Comparison of ENCODE assay signal across 21 mouse cellular contexts in the genomic region with DNA sequence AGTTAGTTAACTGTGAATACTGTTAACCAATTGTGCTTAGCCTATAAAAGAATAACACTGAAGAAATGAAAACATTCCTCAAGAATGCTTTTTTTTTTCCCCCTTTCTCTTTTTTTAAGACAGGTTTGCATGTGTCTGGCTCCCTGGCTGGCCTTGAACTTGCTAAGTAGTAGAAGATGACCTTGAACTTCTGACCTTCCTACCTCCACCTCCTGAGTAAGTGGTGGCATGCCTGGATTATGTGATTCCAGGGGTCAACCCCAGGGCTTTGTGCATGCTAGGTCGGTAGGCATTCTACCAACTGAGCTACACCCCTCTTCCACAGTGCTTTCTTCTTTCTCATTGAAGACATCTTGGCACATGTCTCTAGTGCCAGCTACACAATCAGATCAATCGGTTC. TPM values are rescaled to one million over a fixed set of nuclear protein-coding genes. Genes with fewer than 3 reads are reported as not detected.
A peak's percentile ranks its signal among the peaks of the same experiment; 100 is the strongest.
DNase-seq lines count a peak whose midpoint lies in the region; ATAC-seq and TF ChIP-seq lines count a peak whose summit lies in the region.
"Had no signal": no experiment of that assay in that cellular context is flagged by ENCODE, and none has a peak within 500 bp of the region (broad histone marks: within the 10 kb centered on the region; RNA-seq: fewer than 3 reads in every experiment).

No protein-coding gene starts in this region.

- no peak for TF ChIP-seq CTCF in layer of hippocampus, adult 2 months (conservative IDR thresholded peaks at IDR 0.05)
- no peak for TF ChIP-seq CTCF in E14TG2a.4 (conservative IDR thresholded peaks at IDR 0.05; ENCODE audit: low read length)

- H3K4me2 ChIP-seq in forebrain, embryonic 12.5 days = no peak overlapping the region
- H3K4me2 ChIP-seq in forebrain, embryonic 11.5 days (ENCODE audit: low read depth, low read length, severe bottlenecking) = no peak overlapping the region

- 89% methylated on average over 2 of the region's 2 CpGs for WGBS in forebrain, embryonic 12.5 days
- 82% methylated on average over 2 of the region's 2 CpGs for WGBS in forebrain, embryonic 11.5 days

- H3K36me3 ChIP-seq in forebrain, embryonic 12.5 days (replicated peaks) = peaks cover 12% of the 10 kb centered on the region
- peaks cover 2% of the 10 kb centered on the region; the same call in 1 of the 2 replicates for H3K36me3 ChIP-seq in forebrain, embryonic 11.5 days (ENCODE audit: control insufficient read depth, insufficient read depth, low read length)
- H3K36me3 ChIP-seq in E14TG2a.4 (ENCODE audit: insufficient read depth, low read length) = peaks cover 52% of the 10 kb centered on the region

- no peak for DNase-seq in forebrain, embryonic 11.5 days (ENCODE audit: low spot score)
- no peak for DNase-seq in layer of hippocampus, adult 2 months (ENCODE audit: low spot score in 2 of 2)
- no peak for DNase-seq in layer of hippocampus, adult 9-11 months
- DNase-seq in induced T-regulatory cell, adult 2 months (ENCODE audit: low read depth) = peak; percentile 28
- no peak for DNase-seq in left cerebral cortex, adult 9 months (ENCODE audit: low spot score in 2 of 2)
- DNase-seq: cerebellum, adult 11 months; gastrocnemius, postnatal 36 days; heart, postnatal 36 days; kidney, postnatal 14 days; lung, postnatal 4 days; spleen, adult 18-20 months had no signal

- no peak for ATAC-seq in forebrain, embryonic 12.5 days (ENCODE audit: low FRiP score)
- no peak for ATAC-seq in forebrain, embryonic 11.5 days (replicated peaks; ENCODE audit: low FRiP score)
- ATAC-seq in inflammation-experienced regulatory T-cells, adult 6 months = no peak
- ATAC-seq: intestine, postnatal 0 days had no signal

- H3K27ac ChIP-seq in forebrain, embryonic 12.5 days = no peak overlapping the region
- no peak overlapping the region for H3K27ac ChIP-seq in forebrain, embryonic 11.5 days (ENCODE audit: low read depth, low read length)
- H3K27ac ChIP-seq in layer of hippocampus, adult 2 months = peak overlapping the region; percentile 93; the same call in 1 of the 2 replicates
- H3K27ac ChIP-seq: liver, embryonic 14.5 days had no signal

- H3K4me1 ChIP-seq in forebrain, embryonic 12.5 days = peaks cover 11% of the 10 kb centered on the region
- H3K4me1 ChIP-seq in forebrain, embryonic 11.5 days (replicated peaks; ENCODE audit: control insufficient read depth, insufficient read depth, low read length) = peaks cover 7% of the 10 kb centered on the region; the same call in 1 of the 2 replicates
- peaks cover 40% of the 10 kb centered on the region for H3K4me1 ChIP-seq in E14TG2a.4 (replicated peaks; ENCODE audit: low read depth, low read length)

- H3K27me3 ChIP-seq in forebrain, embryonic 12.5 days = no peaks in the 10 kb centered on the region
- H3K27me3 ChIP-seq in forebrain, embryonic 11.5 days (ENCODE audit: control insufficient read depth, insufficient read depth, low read length) = no peaks in the 10 kb centered on the region
- H3K27me3 ChIP-seq in E14TG2a.4 (ENCODE audit: insufficient read depth, low read length) = no peaks in the 10 kb centered on the region
- H3K27me3 ChIP-seq: embryonic facial prominence, embryonic 15.5 days had no signal

- H3K9me3 ChIP-seq in forebrain, embryonic 12.5 days = no peaks in the 10 kb centered on the region
- no peaks in the 10 kb centered on the region for H3K9me3 ChIP-seq in forebrain, embryonic 11.5 days (ENCODE audit: control insufficient read depth, low read length)
- H3K9me3 ChIP-seq in E14TG2a.4 (ENCODE audit: low read length) = no peaks in the 10 kb centered on the region
- H3K9me3 ChIP-seq: embryonic facial prominence, embryonic 15.5 days; heart, embryonic 10.5 days had no signal

- H3K9ac ChIP-seq in forebrain, embryonic 12.5 days = no peak overlapping the region
- no peak overlapping the region for H3K9ac ChIP-seq in forebrain, embryonic 11.5 days (ENCODE audit: low read length)

- peak overlapping the region; percentile 72; the same call in 1 of the 2 replicates for H3K4me3 ChIP-seq in forebrain, embryonic 12.5 days (replicated peaks)
- H3K4me3 ChIP-seq in forebrain, embryonic 11.5 days (ENCODE audit: low read depth, low read length) = no peak overlapping the region
- H3K4me3 ChIP-seq in layer of hippocampus, adult 2 months = peak overlapping the region; percentile 98; the same call in 1 of the 2 replicates
- peak overlapping the region; percentile 91 for H3K4me3 ChIP-seq in E14TG2a.4 (replicated peaks; ENCODE audit: low read length)

RNA-seq across cellular contexts. Expression of gene Mtg2, which starts 1.3 kb away (rescaled TPM):
- 31.5 and 31.6 TPM in 2 replicates for polyA plus RNA-seq in forebrain, embryonic 12.5 days (2016; fragmentation: Nextera tagmentation; extraction: Ambion mirVana)
- 32.3 and 34.8 TPM in 2 replicates for polyA plus RNA-seq in forebrain, embryonic 11.5 days (2014; fragmentation: Nextera tagmentation; extraction: Ambion mirVana)
- total RNA-seq in layer of hippocampus, adult 2 months (2021) = 10 to 100 TPM; 19.2 to 22.7 TPM
- polyA plus RNA-seq in inflammation-experienced regulatory T-cells, adult 6 months (2017; shearing (Covaris generic)) = 10 to 100 TPM; 28.5 to 51.3 (median 40.1) TPM

RNA-seq across cellular contexts. Expression of gene Ss18l1, which starts 29.4 kb away (rescaled TPM):
- polyA plus RNA-seq in forebrain, embryonic 12.5 days (2016; fragmentation: Nextera tagmentation; extraction: Ambion mirVana) = 25.0 and 29.4 TPM in 2 replicates
- 16.8 and 17.8 TPM in 2 replicates for polyA plus RNA-seq in forebrain, embryonic 11.5 days (2014; fragmentation: Nextera tagmentation; extraction: Ambion mirVana)
- 10 to 100 TPM; 43.2 to 44.9 TPM for total RNA-seq in layer of hippocampus, adult 2 months (2021)
- 1 to 10 TPM; 1.4 to 2.4 (median 2.3) TPM for polyA plus RNA-seq in inflammation-experienced regulatory T-cells, adult 6 months (2017; shearing (Covaris generic))

RNA-seq across cellular contexts. Expression of gene Psma7, which starts 29.4 kb away (rescaled TPM):
- 666 and 694 TPM in 2 replicates for polyA plus RNA-seq in forebrain, embryonic 12.5 days (2016; fragmentation: Nextera tagmentation; extraction: Ambion mirVana)
- 681 and 714 TPM in 2 replicates for polyA plus RNA-seq in forebrain, embryonic 11.5 days (2014; fragmentation: Nextera tagmentation; extraction: Ambion mirVana)
- total RNA-seq in layer of hippocampus, adult 2 months (2021) = 100 to 1,000 TPM; 166 to 176 TPM
- polyA plus RNA-seq in inflammation-experienced regulatory T-cells, adult 6 months (2017; shearing (Covaris generic)) = 100 to 1,000 TPM; 448 to 507 (median 458) TPM

RNA-seq across cellular contexts. Expression of gene Hrh3, which starts 32.6 kb away (rescaled TPM):
- polyA plus RNA-seq in forebrain, embryonic 12.5 days (2016; fragmentation: Nextera tagmentation; extraction: Ambion mirVana) = 3.3 and 3.5 TPM in 2 replicates
- polyA plus RNA-seq in forebrain, embryonic 11.5 days (2014; fragmentation: Nextera tagmentation; extraction: Ambion mirVana) = 0.95 and 1.1 TPM in 2 replicates
- total RNA-seq in layer of hippocampus, adult 2 months (2021) = 10 to 100 TPM; 46.4 to 47.6 TPM
- polyA plus RNA-seq in inflammation-experienced regulatory T-cells, adult 6 months (2017; shearing (Covaris generic)) = not detected
- total RNA-seq: adrenal gland, adult 2 months; gastrocnemius, postnatal 36 days; monocyte, adult 5-6 weeks had no signal
- polyA plus RNA-seq: heart, embryonic 10.5 days; intestine, postnatal 0 days; liver, embryonic 14.5 days; stomach, embryonic 16.5 days had no signal

RNA-seq across cellular contexts. Expression of gene Lsm14b, which starts 46.9 kb away (rescaled TPM):
- 15.4 and 15.7 TPM in 2 replicates for polyA plus RNA-seq in forebrain, embryonic 12.5 days (2016; fragmentation: Nextera tagmentation; extraction: Ambion mirVana)
- 7.5 and 8.9 TPM in 2 replicates for polyA plus RNA-seq in forebrain, embryonic 11.5 days (2014; fragmentation: Nextera tagmentation; extraction: Ambion mirVana)
- total RNA-seq in layer of hippocampus, adult 2 months (2021) = 100 to 1,000 TPM in 1 of 2 experiments, 10 to 100 TPM in 1; 93.9 to 100 TPM
- 1 to 10 TPM; 2.4 to 3.9 (median 2.5) TPM for polyA plus RNA-seq in inflammation-experienced regulatory T-cells, adult 6 months (2017; shearing (Covaris generic))
